Mouse (Mus musculus): Measurements from ENCODE around the gene S1pr5.

DNA sequence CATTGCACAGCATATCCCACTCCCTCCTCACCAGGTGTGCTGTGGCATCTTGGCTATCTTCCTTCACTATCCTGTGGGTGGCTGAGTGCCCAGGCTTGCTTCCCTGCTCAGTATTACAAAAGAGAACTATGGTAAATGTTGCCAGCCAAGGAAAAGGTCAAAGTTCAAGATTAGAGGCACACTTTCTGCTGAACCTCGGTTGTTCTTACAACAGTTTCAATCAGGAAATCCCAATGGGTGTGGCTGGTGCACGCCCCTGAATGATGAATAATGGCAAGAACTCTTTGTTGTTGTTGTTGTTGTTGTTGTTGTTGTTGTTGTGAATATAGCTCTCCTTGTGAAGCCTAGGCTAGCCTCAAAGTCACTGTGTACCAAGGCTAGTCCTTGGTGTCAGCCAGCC lies 13.6 kb upstream of the S1pr5 start:
- TF ChIP-seq POLR2A (IDR thresholded peaks at IDR 0.05; ENCODE audit: low read depth, low read length) (no peak), CTCF (IDR thresholded peaks at IDR 0.05; ENCODE audit: extremely low read depth, insufficient read length, insufficient replicate concordance, low read depth, low read length) (no peak)

Measured in small intestine, adult 2 months (tissue).